Mouse (Mus musculus) intestine, embryonic 16.5 days (tissue): ENCODE results near the gene Ngly1. TPM values are rescaled to one million over a fixed set of nuclear protein-coding genes. Genes with fewer than 3 reads are reported as not detected.

ENCODE experiments used
- ATAC-seq: fragments of 200-750 bp; cut with Nextera tagmentation; 2 replicates; pipeline ENCODE4 v1.8.0; 2017; ENCODE audit warnings: moderate TSS enrichment, moderate library complexity
- H3K27ac ChIP-seq: fragments of 300-500 bp; sonication (generic); 2 replicates; pipeline ENCODE4 v1.5.1; 2014; ENCODE audit warnings: mild to moderate bottlenecking, low read length
- H3K27me3 ChIP-seq: fragments of 300-500 bp; sonication (generic); replicated peaks from 2 replicates; pipeline ENCODE4 v1.6.1; 2014; ENCODE audit warnings: low read length, control low read depth, mixed read lengths; ENCODE audit not compliant: control insufficient read depth, insufficient read depth
- H3K36me3 ChIP-seq: fragments of 300-500 bp; sonication (generic); 2 replicates; pipeline ENCODE4 v1.6.1; 2014; ENCODE audit warnings: low read length, control low read depth; ENCODE audit not compliant: control insufficient read depth, insufficient read depth
- H3K4me1 ChIP-seq: fragments of 300-500 bp; sonication (generic); 2 replicates; pipeline ENCODE4 v1.6.1; 2014; ENCODE audit warnings: low read length, control low read depth, mixed read lengths; ENCODE audit not compliant: control insufficient read depth, insufficient read depth
- H3K4me2 ChIP-seq: fragments of 300-500 bp; sonication (generic); 2 replicates; pipeline ENCODE4 v1.6.1; 2014; ENCODE audit warnings: low read depth, low read length, control low read depth
- H3K4me3 ChIP-seq: fragments of 300-500 bp; sonication (generic); 2 replicates; pipeline ENCODE4 v1.5.1; 2014; ENCODE audit warnings: mild to moderate bottlenecking, low read length
- H3K9ac ChIP-seq: fragments of 300-500 bp; sonication (generic); 2 replicates; pipeline ENCODE4 v1.6.1; 2014; ENCODE audit warnings: low read depth, low read length
- H3K9me3 ChIP-seq: fragments of 300-500 bp; sonication (generic); 2 replicates; pipeline ENCODE4 v1.6.1; 2016; ENCODE audit warnings: low read length, control low read depth; ENCODE audit not compliant: control insufficient read depth
- WGBS: fragments of 180-500 bp; shearing (Covaris S2); extraction: QIAGEN DNeasy Blood & Tissue Kit; methylation state at CpG from one replicate; pipeline ENCODE4 v1.1.7; 2014; 5-methylcytosine and 5-hydroxymethylcytosine counted together
- polyA plus RNA-seq: library from polyadenylated mRNA; unstranded; fragments of >200 nt; fragmentation: Nextera tagmentation; extraction: Ambion mirVana; gene quantifications from 2 replicates; pipeline ENCODE4 v1.2.1, GENCODE M21; 2015

The Ngly1 gene
- 37.2 and 37.4 TPM in 2 replicates for polyA plus RNA-seq

DNA sequence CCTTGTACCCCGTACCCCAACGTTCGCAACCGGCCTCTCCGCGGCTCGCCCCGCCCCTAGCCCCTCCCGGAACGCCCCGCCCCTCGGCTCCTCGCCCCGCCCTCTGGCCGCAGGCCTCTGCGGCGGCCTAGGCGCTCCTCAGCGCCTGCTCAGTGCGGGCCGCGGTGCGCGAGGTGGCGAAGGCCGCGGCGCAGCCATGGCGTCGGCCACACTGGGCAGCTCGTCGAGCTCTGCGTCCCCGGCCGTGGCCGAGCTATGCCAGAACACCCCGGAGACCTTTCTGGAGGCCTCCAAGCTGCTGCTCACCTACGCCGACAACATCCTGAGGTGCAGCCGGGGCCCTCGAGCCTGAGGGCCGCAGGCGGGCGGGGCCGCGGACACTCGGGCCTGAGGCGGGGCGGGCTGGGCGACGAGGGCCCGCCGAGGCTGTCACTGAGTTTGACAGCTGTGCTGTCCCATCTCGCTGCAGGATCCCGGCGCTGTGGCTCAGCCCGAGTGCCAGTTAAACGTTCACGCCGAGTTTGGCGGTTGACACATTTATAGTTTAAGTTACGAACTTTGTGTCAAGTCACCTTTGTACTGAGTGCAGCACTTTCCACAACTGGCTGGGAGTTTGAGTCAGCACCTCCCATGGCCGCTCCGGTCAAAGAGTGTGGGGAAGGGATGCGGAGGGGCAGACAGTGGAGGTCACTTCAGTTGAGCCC lies at the start of gene Ngly1, which contains the start of gene Oxsm:
Ngly1 (plus strand) TSS at position 110 of the 704 bp plus-strand sequence.
Oxsm (minus strand) TSS at position 638 of the 704 bp plus-strand sequence.
- Histone ChIP-seq H3K9ac (peak within 1 kb of the TSS; percentile 98), H3K9me3 (no peaks in the 10 kb centered on the region), H3K4me3 (peak within 1 kb of the TSS; percentile 82), H3K4me1 (peaks cover 2% of the 10 kb centered on the region; the same call in 1 of the 2 replicates), H3K4me2 (peak within 1 kb of the TSS; percentile 76), H3K27ac (peak within 1 kb of the TSS; percentile 87), H3K36me3 (no peaks in the 10 kb centered on the region), H3K27me3 (no peaks in the 10 kb centered on the region)
- ATAC-seq = peak; percentile 99
- under 1% methylated on average over 62 of the region's 65 CpGs for WGBS

- Histone ChIP-seq H3K4me2 (0 out of 2 replicates have a peak overlapping the region, but pooled peaks have one; percentile 0), H3K9me3 (no peaks in the 10 kb centered on the region), H3K9ac (no peak overlapping the region), H3K4me3 (no peak overlapping the region), H3K27ac (no peak overlapping the region), H3K27me3 (no peaks in the 10 kb centered on the region), H3K4me1 (0 out of 2 replicates have a peak, but pooled peaks cover 3% of the 10 kb centered on the region), H3K36me3 (no peaks in the 10 kb centered on the region)
- no peak for ATAC-seq
- WGBS = 55% methylated on average over 6 of the region's 6 CpGs
Observed at GRCm38 (mm10) chr14:16200220-16200912, 48.7 kb upstream of the Ngly1 start.

- Histone ChIP-seq H3K4me1 (0 out of 2 replicates have a peak, but pooled peaks cover 3% of the 10 kb centered on the region), H3K4me2 (0 out of 2 replicates have a peak overlapping the region, but pooled peaks have one; percentile 0), H3K9me3 (no peaks in the 10 kb centered on the region), H3K9ac (no peak overlapping the region), H3K27me3 (no peaks in the 10 kb centered on the region), H3K4me3 (no peak overlapping the region), H3K27ac (no peak overlapping the region), H3K36me3 (no peaks in the 10 kb centered on the region)
- ATAC-seq = no peak; the same call in 1 of the 2 replicates
- WGBS = 35% methylated on average over 8 of the region's 8 CpGs
Observed at GRCm38 (mm10) chr14:16200969-16201638, 48.0 kb upstream of the Ngly1 start.

- ATAC-seq = no peak
- H3K4me1 ChIP-seq = 0 out of 2 replicates have a peak, but pooled peaks cover 3% of the 10 kb centered on the region
- H3K36me3 ChIP-seq = no peaks in the 10 kb centered on the region
- no peak overlapping the region for H3K27ac ChIP-seq
- no peak overlapping the region for H3K4me2 ChIP-seq
- H3K9ac ChIP-seq = no peak overlapping the region
- H3K27me3 ChIP-seq = no peaks in the 10 kb centered on the region
- no peaks in the 10 kb centered on the region for H3K9me3 ChIP-seq
- WGBS = 35% methylated on average over 3 of the region's 3 CpGs
- no peak overlapping the region for H3K4me3 ChIP-seq
Observed at GRCm38 (mm10) chr14:16201673-16202072, 47.4 kb upstream of the Ngly1 start.

GRCm38 (mm10) chr14:16207722-16208121 lies 41.4 kb upstream of the Ngly1 start:
- no peak for ATAC-seq
- Histone ChIP-seq H3K4me2 (no peak overlapping the region), H3K9ac (no peak overlapping the region), H3K4me3 (no peak overlapping the region), H3K27ac (no peak overlapping the region), H3K4me1 (no peaks in the 10 kb centered on the region), H3K36me3 (no peaks in the 10 kb centered on the region), H3K27me3 (no peaks in the 10 kb centered on the region), H3K9me3 (no peaks in the 10 kb centered on the region)

GRCm38 (mm10) chr14:16219015-16219414 lies 30.1 kb upstream of the Ngly1 start:
- Histone ChIP-seq H3K4me1 (no peaks in the 10 kb centered on the region), H3K36me3 (no peaks in the 10 kb centered on the region), H3K4me3 (no peak overlapping the region), H3K4me2 (no peak overlapping the region), H3K27ac (no peak overlapping the region), H3K9ac (no peak overlapping the region), H3K9me3 (no peaks in the 10 kb centered on the region), H3K27me3 (no peaks in the 10 kb centered on the region)
- ATAC-seq = no peak
- 52% methylated on average over 2 of the region's 2 CpGs for WGBS

- Histone ChIP-seq H3K4me3 (no peak overlapping the region), H3K27me3 (no peaks in the 10 kb centered on the region), H3K9me3 (no peaks in the 10 kb centered on the region), H3K36me3 (no peaks in the 10 kb centered on the region), H3K4me1 (no peaks in the 10 kb centered on the region), H3K27ac (no peak overlapping the region), H3K9ac (no peak overlapping the region), H3K4me2 (no peak overlapping the region)
- ATAC-seq = no peak
- WGBS = 61% methylated on average over 2 of the region's 2 CpGs
Observed at GRCm38 (mm10) chr14:16229395-16229794, 19.7 kb upstream of the Ngly1 start.

DNA sequence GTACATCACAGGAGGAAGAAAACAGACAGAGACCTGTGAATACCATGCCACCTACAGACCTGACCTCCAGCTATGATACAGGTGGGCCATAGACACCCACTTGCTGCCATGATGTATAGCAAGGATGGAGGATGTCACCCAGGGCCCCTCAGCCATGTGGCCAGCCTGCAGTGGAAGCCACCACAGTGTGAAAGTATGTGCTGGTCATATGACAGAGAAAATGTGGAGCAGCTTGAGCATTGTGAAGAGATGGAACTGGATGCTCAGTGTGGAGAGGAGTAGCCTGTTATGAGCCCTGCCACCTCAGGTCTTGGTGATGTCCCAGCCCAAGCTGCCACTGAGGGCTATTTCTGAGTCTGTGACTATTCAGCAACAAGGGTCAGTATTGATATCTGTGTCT lies 18.5 kb upstream of the Ngly1 start:
- H3K36me3 ChIP-seq = no peaks in the 10 kb centered on the region
- no peaks in the 10 kb centered on the region for H3K9me3 ChIP-seq
- H3K27ac ChIP-seq = no peak overlapping the region
- H3K4me1 ChIP-seq = no peaks in the 10 kb centered on the region
- no peak for ATAC-seq
- H3K9ac ChIP-seq = no peak overlapping the region
- H3K4me2 ChIP-seq = no peak overlapping the region
- no peaks in the 10 kb centered on the region for H3K27me3 ChIP-seq
- no peak overlapping the region for H3K4me3 ChIP-seq

GRCm38 (mm10) chr14:16233515-16233914 lies 15.6 kb upstream of the Ngly1 start:
- no peak overlapping the region for H3K4me3 ChIP-seq
- no peak for ATAC-seq
- H3K27me3 ChIP-seq = no peaks in the 10 kb centered on the region
- no peak overlapping the region for H3K9ac ChIP-seq
- no peak overlapping the region for H3K4me2 ChIP-seq
- H3K36me3 ChIP-seq = no peaks in the 10 kb centered on the region
- 37% methylated on average over 1 of the region's 1 CpGs for WGBS
- no peaks in the 10 kb centered on the region for H3K4me1 ChIP-seq
- H3K9me3 ChIP-seq = no peaks in the 10 kb centered on the region
- H3K27ac ChIP-seq = no peak overlapping the region
